Mouse (Mus musculus): ENCODE measurements at regions not wholly inside any gene's neighbourhood (a gene's known extent, or its start where the extent isn't known, plus 50 kb on each side); places are given as distances from the start of the nearest gene placed in this dataset.

- DNase-seq (ENCODE audit: low read depth, low spot score) = no peak
Observed at GRCm38 (mm10) chr15:45171605-45172004, 5037.4 kb downstream of the 9330182O14Rik start.

- DNase-seq (ENCODE audit: low read depth, low spot score) = no peak
Observed at GRCm38 (mm10) chr15:45178341-45178740, 5044.2 kb downstream of the 9330182O14Rik start.

GRCm38 (mm10) chr15:45180173-45180572 is 5046.0 kb downstream of the 9330182O14Rik start:
- DNase-seq (ENCODE audit: low read depth, low spot score) = peak; percentile 4

Data from ES-CJ7 (cell line).